Mouse (Mus musculus) myocyte (in vitro differentiated cells): ENCODE results near the gene Selenoo. TPM values are rescaled to one million over a fixed set of nuclear protein-coding genes. Genes with fewer than 3 reads are reported as not detected.
A peak's percentile ranks its signal among the peaks of the same experiment; 100 is the strongest.

ENCODE experiments used
- H3K27me3 ChIP-seq: one replicate; pipeline ENCODE4 v1.6.1; 2011; ENCODE audit not compliant: control insufficient read depth, insufficient read depth, insufficient read length
- H3K36me3 ChIP-seq: one replicate; pipeline ENCODE4 v1.6.1; 2011; ENCODE audit not compliant: control insufficient read depth, insufficient read depth
- H3K4me2 ChIP-seq: one replicate; pipeline ENCODE4 v1.6.1; 2011; ENCODE audit warnings: low read depth, control low read depth
- H3K4me3 ChIP-seq: one replicate; pipeline ENCODE4 v1.5.1; 2011; ENCODE audit warnings: mild to moderate bottlenecking, control low read depth, moderate library complexity
- H3K79me2 ChIP-seq: one replicate; pipeline ENCODE4 v1.6.1; 2011; ENCODE audit not compliant: control insufficient read depth, insufficient read depth
- H3ac ChIP-seq: one replicate; pipeline ENCODE4 v1.6.1; 2011; ENCODE audit not compliant: control insufficient read depth, insufficient read length
- CEBPB ChIP-seq: IDR thresholded peaks from 2 replicates; pipeline ENCODE4 v1.6.1; 2011; ENCODE audit warnings: mild to moderate bottlenecking, moderate library complexity; ENCODE audit not compliant: poor library complexity, insufficient read depth, severe bottlenecking
- E2F4 ChIP-seq: IDR thresholded peaks from one replicate; pipeline ENCODE4 v1.6.1; 2011; ENCODE audit warnings: mild to moderate bottlenecking, control low read depth, moderate library complexity; ENCODE audit not compliant: insufficient read depth
- MAX ChIP-seq: IDR thresholded peaks from one replicate; pipeline ENCODE4 v1.6.1; 2011; ENCODE audit warnings: low read depth, mild to moderate bottlenecking, control low read depth
- MYOD1 ChIP-seq, 3 experiments: IDR thresholded peaks; one replicate each; pipeline ENCODE4 v1.6.1; 2011; ENCODE audit warnings: control low read depth in 2 of 3, low read depth in 2 of 3, mild to moderate bottlenecking in 2 of 3, moderate library complexity in 1 of 3; ENCODE audit not compliant: insufficient read length in 2 of 3, control insufficient read depth in 1 of 3
- MYOG ChIP-seq, 3 experiments: IDR thresholded peaks; one replicate each; pipeline ENCODE4 v1.6.1; 2011; ENCODE audit warnings: control low read depth in 2 of 3, low read depth in 2 of 3, mild to moderate bottlenecking in 2 of 3; ENCODE audit not compliant: insufficient read length in 2 of 3, control insufficient read depth in 1 of 3, insufficient read depth in 1 of 3
- POLR2A ChIP-seq: IDR thresholded peaks from one replicate; pipeline ENCODE4 v1.6.1; 2011; ENCODE audit warnings: low read depth, mild to moderate bottlenecking, control low read depth, moderate library complexity; ENCODE audit not compliant: insufficient read length
- POLR2AphosphoS2 ChIP-seq: IDR thresholded peaks from one replicate; pipeline ENCODE4 v1.6.1; 2011; ENCODE audit warnings: low read depth, control low read depth; ENCODE audit not compliant: insufficient read length
- REST ChIP-seq: IDR thresholded peaks from one replicate; pipeline ENCODE4 v1.6.1; 2011; ENCODE audit warnings: mild to moderate bottlenecking, control low read depth, moderate library complexity; ENCODE audit not compliant: insufficient read depth, insufficient read length
- SRF ChIP-seq: IDR thresholded peaks from one replicate; pipeline ENCODE4 v1.6.1; 2011; ENCODE audit warnings: low read depth; ENCODE audit not compliant: control insufficient read depth, insufficient read length
- TCF12 ChIP-seq: IDR thresholded peaks from one replicate; pipeline ENCODE4 v1.6.1; 2011; ENCODE audit warnings: mild to moderate bottlenecking, control low read depth; ENCODE audit not compliant: poor library complexity, insufficient read depth, severe bottlenecking
- TCF3 ChIP-seq: IDR thresholded peaks from one replicate; pipeline ENCODE4 v1.6.1; 2011; ENCODE audit warnings: low read depth, control low read depth; ENCODE audit not compliant: insufficient read length
- USF1 ChIP-seq: IDR thresholded peaks from one replicate; pipeline ENCODE4 v1.6.1; 2011; ENCODE audit warnings: low read depth, mild to moderate bottlenecking, control low read depth, moderate library complexity
- polyA plus RNA-seq: library from polyadenylated mRNA; unstranded; fragments of >200 nt; fragmentation: generic; extraction: Trizol; gene quantifications from one replicate; pipeline ENCODE4 v1.2.1, GENCODE M21; 2012; ENCODE audit warnings: missing spikeins

Gene Selenoo
- polyA plus RNA-seq, 1 experiment: 23.8 TPM

DNA sequence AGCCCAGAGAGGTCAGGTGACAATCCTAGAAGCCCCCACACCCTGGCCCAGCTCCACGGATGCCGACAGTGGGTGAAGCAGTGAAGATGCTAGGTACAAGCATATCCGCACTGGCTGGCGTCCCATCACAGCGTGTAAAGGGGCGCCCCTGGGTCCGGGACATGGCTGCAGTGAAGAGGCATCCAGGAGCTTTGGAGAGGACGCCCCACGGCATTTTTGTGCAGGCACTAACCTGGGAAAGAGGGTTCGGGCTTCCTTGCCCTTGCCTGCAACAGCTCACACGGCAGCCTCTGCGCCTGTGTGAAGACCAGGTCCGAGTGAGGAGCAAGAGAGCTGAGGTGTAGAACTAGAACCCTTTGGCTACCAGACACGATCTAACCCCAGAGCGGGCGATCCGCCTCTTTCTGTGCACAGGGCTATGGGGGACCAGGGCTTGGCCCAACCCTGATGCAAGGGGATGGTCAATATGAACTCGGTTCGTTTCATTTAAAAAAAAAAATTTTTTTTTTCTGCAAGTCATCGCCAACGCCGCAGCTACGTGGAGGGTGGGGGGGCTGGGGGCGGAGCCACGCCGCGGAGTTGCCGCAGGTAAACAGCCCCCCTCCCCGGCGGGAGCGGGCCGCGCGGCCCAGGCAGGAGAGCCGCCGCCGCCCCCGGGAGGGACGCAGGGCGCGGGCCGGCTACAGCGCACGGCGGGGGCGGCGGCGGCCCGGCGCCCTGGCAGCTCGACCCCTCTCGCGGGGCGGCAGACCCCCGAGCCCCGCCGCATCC, 29.5 kb upstream of the Selenoo start, which contains the start of gene Panx2:
TSS of gene Panx2 (plus strand) at position 574 of the 771 bp plus-strand sequence.
- Histone ChIP-seq H3K36me3 (no peaks in the 10 kb centered on the region), H3K79me2 (no peaks in the 10 kb centered on the region), H3K4me3 (no peak within 1 kb of the TSS), H3K27me3 (peaks cover 92% of the 10 kb centered on the region), H3K4me2 (peak within 1 kb of the TSS; percentile 3), H3ac (no peak within 1 kb of the TSS)
- TF ChIP-seq MYOG (IDR thresholded peaks at IDR 0.05; ENCODE audit: control insufficient read depth in 1 of 3, insufficient read depth in 1 of 3, insufficient read length in 2 of 3, low read depth in 2 of 3): no peak
- TF ChIP-seq TCF3: no peak
- TF ChIP-seq POLR2A: no peak
- no peak for TF ChIP-seq MAX
- no peak for TF ChIP-seq REST
- no peak for TF ChIP-seq POLR2AphosphoS2
- TF ChIP-seq CEBPB: no peak
- TF ChIP-seq SRF: no peak
- TF ChIP-seq TCF12: no peak
- TF ChIP-seq USF1: no peak
- no peak for TF ChIP-seq E2F4
- no peak for TF ChIP-seq MYOD1 (IDR thresholded peaks at IDR 0.05; ENCODE audit: control insufficient read depth in 1 of 3, insufficient read length in 2 of 3, low read depth in 2 of 3)

DNA sequence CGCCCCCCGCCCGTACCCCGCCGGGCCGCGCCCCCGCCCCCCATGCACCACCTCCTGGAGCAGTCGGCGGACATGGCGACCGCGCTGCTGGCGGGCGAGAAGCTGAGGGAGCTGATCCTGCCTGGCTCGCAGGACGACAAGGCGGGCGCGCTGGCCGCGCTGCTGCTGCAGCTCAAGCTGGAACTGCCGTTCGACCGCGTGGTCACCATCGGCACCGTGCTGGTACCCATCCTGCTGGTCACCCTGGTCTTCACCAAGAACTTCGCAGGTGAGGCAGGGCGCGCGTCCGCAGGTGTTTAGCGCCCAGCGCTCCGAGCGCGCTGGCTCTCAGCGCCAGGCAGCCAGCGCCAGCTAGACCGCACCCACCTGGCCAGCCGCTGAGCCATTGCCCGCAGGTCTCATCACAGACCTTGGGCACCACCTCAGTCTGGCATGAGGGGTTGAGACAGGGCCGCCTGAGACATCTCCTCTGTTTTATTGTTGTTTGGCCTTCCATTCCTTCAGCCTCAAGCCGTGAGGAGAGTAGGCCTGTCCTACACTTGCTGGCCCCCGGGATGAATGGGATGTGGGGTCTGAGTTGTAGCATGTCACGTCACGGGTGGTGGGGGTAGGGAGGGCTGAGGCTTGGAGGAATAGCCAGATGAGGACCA, 28.7 kb upstream of the Selenoo start:
- H3K4me2 ChIP-seq: no peak overlapping the region
- H3K79me2 ChIP-seq: no peaks in the 10 kb centered on the region
- no peak for TF ChIP-seq MYOG (IDR thresholded peaks at IDR 0.05; ENCODE audit: control insufficient read depth in 1 of 3, insufficient read depth in 1 of 3, insufficient read length in 2 of 3, low read depth in 2 of 3)
- TF ChIP-seq USF1: no peak
- TF ChIP-seq CEBPB: no peak
- TF ChIP-seq MAX: no peak
- TF ChIP-seq POLR2A: no peak
- no peak for TF ChIP-seq MYOD1 (IDR thresholded peaks at IDR 0.05; ENCODE audit: control insufficient read depth in 1 of 3, insufficient read length in 2 of 3, low read depth in 2 of 3)
- TF ChIP-seq E2F4: no peak
- no peak for TF ChIP-seq SRF
- no peak for TF ChIP-seq REST
- TF ChIP-seq POLR2AphosphoS2: no peak
- no peak for TF ChIP-seq TCF12
- no peak for TF ChIP-seq TCF3
- H3ac ChIP-seq: no peak overlapping the region
- H3K36me3 ChIP-seq: no peaks in the 10 kb centered on the region
- H3K27me3 ChIP-seq: peaks cover 91% of the 10 kb centered on the region
- H3K4me3 ChIP-seq: no peak overlapping the region

DNA sequence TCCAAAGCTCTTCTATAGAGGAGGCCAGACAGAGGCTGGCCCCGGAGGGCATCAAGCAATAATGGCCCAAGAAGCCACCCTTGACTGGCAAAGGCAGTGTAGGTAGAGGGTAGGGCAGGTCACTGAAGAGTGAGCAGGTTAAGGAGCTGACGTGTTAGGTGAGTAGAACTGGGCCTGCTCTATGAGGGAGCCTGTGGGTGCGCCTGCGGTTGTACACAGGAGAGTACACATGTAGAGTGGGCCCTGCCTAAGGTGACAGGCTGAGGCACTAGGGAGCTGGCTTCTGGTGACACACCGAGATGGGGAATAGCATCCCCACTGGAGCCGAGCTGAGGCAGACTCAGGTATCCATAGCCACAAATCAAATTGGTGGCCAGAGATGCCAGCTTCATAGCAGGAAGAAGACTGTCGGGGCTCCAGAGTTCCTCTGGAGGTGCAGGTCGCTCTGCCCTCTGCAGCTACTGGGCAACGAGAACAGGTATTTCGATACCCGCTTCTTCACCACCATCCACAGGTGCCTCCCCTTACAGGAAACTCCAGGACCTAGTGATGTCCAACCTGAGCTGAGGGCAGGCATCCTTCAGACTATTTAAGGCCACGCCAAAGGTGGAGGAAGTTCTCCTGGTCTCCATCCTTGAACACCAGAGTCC, 27.9 kb upstream of the Selenoo start:
- Histone ChIP-seq H3K4me3 (no peak overlapping the region), H3K27me3 (peaks cover 91% of the 10 kb centered on the region), H3ac (no peak overlapping the region), H3K4me2 (no peak overlapping the region), H3K36me3 (no peaks in the 10 kb centered on the region), H3K79me2 (no peaks in the 10 kb centered on the region)
- TF ChIP-seq CEBPB (no peak), TCF3 (no peak), USF1 (no peak), SRF (no peak)

DNA sequence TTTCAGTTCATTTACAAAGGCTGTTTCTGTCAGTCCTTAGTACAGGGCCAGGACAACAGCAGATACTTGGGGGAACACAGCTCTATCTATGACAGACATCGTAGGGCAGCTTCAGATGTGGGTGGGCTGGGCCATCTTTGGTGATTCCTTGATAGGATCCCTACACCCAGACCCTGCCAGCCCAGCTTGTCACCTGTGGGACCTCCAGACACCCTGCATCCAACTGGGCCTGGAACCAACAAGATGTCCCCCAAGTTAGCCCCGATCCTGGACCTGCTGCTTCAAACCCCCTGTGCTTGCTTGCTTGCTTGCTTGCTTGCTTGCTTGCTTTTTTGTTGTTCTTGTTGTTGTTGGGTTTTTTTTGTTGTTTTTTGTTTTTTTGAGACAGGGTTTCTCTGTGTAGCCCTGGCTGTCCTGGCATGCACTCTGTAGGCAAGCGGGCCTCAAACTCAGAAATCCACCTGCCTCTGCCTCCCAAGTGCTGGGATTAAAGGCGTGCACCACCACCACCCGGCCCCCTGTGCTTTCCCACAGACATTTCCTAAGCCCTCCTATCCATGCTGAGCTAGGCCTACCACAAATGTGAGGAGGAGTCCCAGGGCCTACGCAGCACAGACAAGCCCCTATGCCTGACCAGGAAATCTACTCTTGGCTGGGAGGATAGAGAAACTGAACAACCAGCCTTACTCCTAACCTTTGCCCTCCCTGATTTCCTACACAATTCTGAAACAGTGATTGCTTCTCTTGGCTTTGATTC, 26.9 kb upstream of the Selenoo start:
- H3K27me3 ChIP-seq: peaks cover 93% of the 10 kb centered on the region
- no peak overlapping the region for H3ac ChIP-seq
- H3K79me2 ChIP-seq: no peaks in the 10 kb centered on the region
- H3K36me3 ChIP-seq: no peaks in the 10 kb centered on the region
- TF ChIP-seq REST (no peak), POLR2AphosphoS2 (no peak), TCF3 (no peak), CEBPB (no peak), TCF12 (no peak)
- no peak overlapping the region for H3K4me3 ChIP-seq
- no peak overlapping the region for H3K4me2 ChIP-seq
